Mouse (Mus musculus): ENCODE data around the gene Atp8a2. TPM values are rescaled to one million over a fixed set of nuclear protein-coding genes. Genes with fewer than 3 reads are reported as not detected.
"Not testable (repeated sequence)": the region's sequence is repeated elsewhere in the genome, so short reads cannot be mapped to it uniquely, and the experiment has no call there.

Atp8a2 gene
- total and polyA plus RNA-seq, 3 experiments, result 0.11 TPM; not detected in 2

GRCm38 (mm10) chr14:59627142-59627680 lies 569.8 kb downstream of the Atp8a2 start:
- H3K36me3 ChIP-seq (replicated peaks), result no peaks in the 10 kb centered on the region
- DNase-seq (ENCODE audit: low spot score) (no peak), ATAC-seq (ENCODE audit: extremely low read depth, insufficient number of reproducible peaks, low FRiP score, poor library complexity, severe bottlenecking) (no peak)
- peaks cover 15% of the 10 kb centered on the region for H3K9me3 ChIP-seq (replicated peaks)
- H3K27me3 ChIP-seq (ENCODE audit: insufficient read depth, low read length), result no peaks in the 10 kb centered on the region
- H3K4me3 ChIP-seq (ENCODE audit: low read depth, low read length), result no peak overlapping the region
- no peaks in the 10 kb centered on the region for H3K4me1 ChIP-seq (ENCODE audit: insufficient read depth, low read depth, low read length)
- TF ChIP-seq GATA1 (IDR thresholded peaks at IDR 0.05; ENCODE audit: borderline replicate concordance, low read length), result no peak
- no peak for TF ChIP-seq GATA2 (IDR thresholded peaks at IDR 0.05; ENCODE audit: borderline replicate concordance, low read depth, low read length)
- no peak for TF ChIP-seq POLR2AphosphoS5 (IDR thresholded peaks at IDR 0.05; ENCODE audit: insufficient replicate concordance, low read depth, low read length)
- TF ChIP-seq CTCF (IDR thresholded peaks at IDR 0.05; ENCODE audit: low read depth, low read length), result no peak
- TF ChIP-seq TAL1 (conservative IDR thresholded peaks at IDR 0.05; ENCODE audit: low read depth, low read length), result no peak

- Histone ChIP-seq H3K9me3 (replicated peaks) (peaks cover 15% of the 10 kb centered on the region), H3K36me3 (replicated peaks) (no peaks in the 10 kb centered on the region), H3K27me3 (ENCODE audit: insufficient read depth, low read length) (no peaks in the 10 kb centered on the region), H3K4me1 (ENCODE audit: insufficient read depth, low read depth, low read length) (no peaks in the 10 kb centered on the region), H3K4me3 (ENCODE audit: low read depth, low read length) (no peak overlapping the region)
- ATAC-seq (ENCODE audit: extremely low read depth, insufficient number of reproducible peaks, low FRiP score, poor library complexity, severe bottlenecking) (no peak), DNase-seq (ENCODE audit: low spot score) (no peak)
- TF ChIP-seq CTCF (IDR thresholded peaks at IDR 0.05; ENCODE audit: low read depth, low read length) (no peak), GATA2 (IDR thresholded peaks at IDR 0.05; ENCODE audit: borderline replicate concordance, low read depth, low read length) (no peak), GATA1 (IDR thresholded peaks at IDR 0.05; ENCODE audit: borderline replicate concordance, low read length) (no peak), POLR2AphosphoS5 (IDR thresholded peaks at IDR 0.05; ENCODE audit: insufficient replicate concordance, low read depth, low read length) (no peak), TAL1 (conservative IDR thresholded peaks at IDR 0.05; ENCODE audit: low read depth, low read length) (no peak)
Observed at GRCm38 (mm10) chr14:59626711-59627110, 570.3 kb downstream of the Atp8a2 start.

- Histone ChIP-seq H3K27me3 (ENCODE audit: insufficient read depth, low read length) (no peaks in the 10 kb centered on the region), H3K4me1 (ENCODE audit: insufficient read depth, low read depth, low read length) (no peaks in the 10 kb centered on the region), H3K4me3 (ENCODE audit: low read depth, low read length) (no peak overlapping the region), H3K36me3 (replicated peaks) (no peaks in the 10 kb centered on the region), H3K9me3 (replicated peaks) (peaks cover 15% of the 10 kb centered on the region)
- DNase-seq (ENCODE audit: low spot score), result no peak
- TF ChIP-seq CTCF (IDR thresholded peaks at IDR 0.05; ENCODE audit: low read depth, low read length) (no peak), TAL1 (conservative IDR thresholded peaks at IDR 0.05; ENCODE audit: low read depth, low read length) (no peak), GATA2 (IDR thresholded peaks at IDR 0.05; ENCODE audit: borderline replicate concordance, low read depth, low read length) (no peak), POLR2AphosphoS5 (IDR thresholded peaks at IDR 0.05; ENCODE audit: insufficient replicate concordance, low read depth, low read length) (no peak), GATA1 (IDR thresholded peaks at IDR 0.05; ENCODE audit: borderline replicate concordance, low read length) (no peak)
- no peak for ATAC-seq (ENCODE audit: extremely low read depth, insufficient number of reproducible peaks, low FRiP score, poor library complexity, severe bottlenecking)
Observed at GRCm38 (mm10) chr14:59625806-59626364, 571.1 kb downstream of the Atp8a2 start.

GRCm38 (mm10) chr14:59625158-59625805 lies 571.7 kb downstream of the Atp8a2 start, which contains the start of gene Shisa2:
Shisa2 (plus strand) TSS chr14:59625308.
- ATAC-seq (ENCODE audit: extremely low read depth, insufficient number of reproducible peaks, low FRiP score, poor library complexity, severe bottlenecking) (no peak), DNase-seq (ENCODE audit: low spot score) (no peak)
- Histone ChIP-seq H3K9me3 (replicated peaks) (peaks cover 15% of the 10 kb centered on the region), H3K27me3 (ENCODE audit: insufficient read depth, low read length) (no peaks in the 10 kb centered on the region), H3K36me3 (replicated peaks) (no peaks in the 10 kb centered on the region), H3K4me1 (ENCODE audit: insufficient read depth, low read depth, low read length) (no peaks in the 10 kb centered on the region), H3K4me3 (ENCODE audit: low read depth, low read length) (no peak within 1 kb of the TSS)
- TF ChIP-seq TAL1 (conservative IDR thresholded peaks at IDR 0.05; ENCODE audit: low read depth, low read length) (no peak), CTCF (IDR thresholded peaks at IDR 0.05; ENCODE audit: low read depth, low read length) (no peak), GATA1 (IDR thresholded peaks at IDR 0.05; ENCODE audit: borderline replicate concordance, low read length) (no peak), POLR2AphosphoS5 (IDR thresholded peaks at IDR 0.05; ENCODE audit: insufficient replicate concordance, low read depth, low read length) (no peak), GATA2 (IDR thresholded peaks at IDR 0.05; ENCODE audit: borderline replicate concordance, low read depth, low read length) (no peak)

- TF ChIP-seq GATA1 (IDR thresholded peaks at IDR 0.05; ENCODE audit: borderline replicate concordance, low read length) (no peak), POLR2AphosphoS5 (IDR thresholded peaks at IDR 0.05; ENCODE audit: insufficient replicate concordance, low read depth, low read length) (no peak), CTCF (IDR thresholded peaks at IDR 0.05; ENCODE audit: low read depth, low read length) (no peak), GATA2 (IDR thresholded peaks at IDR 0.05; ENCODE audit: borderline replicate concordance, low read depth, low read length) (no peak), TAL1 (conservative IDR thresholded peaks at IDR 0.05; ENCODE audit: low read depth, low read length) (no peak)
- H3K9me3 ChIP-seq (replicated peaks), result peaks cover 12% of the 10 kb centered on the region
- no peaks in the 10 kb centered on the region for H3K4me1 ChIP-seq (ENCODE audit: insufficient read depth, low read depth, low read length)
- no peaks in the 10 kb centered on the region for H3K27me3 ChIP-seq (ENCODE audit: insufficient read depth, low read length)
- H3K4me3 ChIP-seq (ENCODE audit: low read depth, low read length), result no peak overlapping the region
- H3K36me3 ChIP-seq (replicated peaks), result no peaks in the 10 kb centered on the region
- no peak for DNase-seq (ENCODE audit: low spot score)
- ATAC-seq (ENCODE audit: extremely low read depth, insufficient number of reproducible peaks, low FRiP score, poor library complexity, severe bottlenecking), result no peak
Observed at GRCm38 (mm10) chr14:59624326-59624885, 572.6 kb downstream of the Atp8a2 start.

- Histone ChIP-seq H3K36me3 (replicated peaks) (no peaks in the 10 kb centered on the region), H3K27me3 (ENCODE audit: insufficient read depth, low read length) (no peaks in the 10 kb centered on the region), H3K4me1 (ENCODE audit: insufficient read depth, low read depth, low read length) (no peaks in the 10 kb centered on the region), H3K4me3 (ENCODE audit: low read depth, low read length) (no peak overlapping the region), H3K9me3 (replicated peaks) (no peaks in the 10 kb centered on the region)
- ATAC-seq (ENCODE audit: extremely low read depth, insufficient number of reproducible peaks, low FRiP score, poor library complexity, severe bottlenecking) (no peak), DNase-seq (ENCODE audit: low spot score) (no peak)
- TF ChIP-seq GATA1 (IDR thresholded peaks at IDR 0.05; ENCODE audit: borderline replicate concordance, low read length), result no peak
- TF ChIP-seq GATA2 (IDR thresholded peaks at IDR 0.05; ENCODE audit: borderline replicate concordance, low read depth, low read length), result no peak
- no peak for TF ChIP-seq POLR2AphosphoS5 (IDR thresholded peaks at IDR 0.05; ENCODE audit: insufficient replicate concordance, low read depth, low read length)
- TF ChIP-seq CTCF (IDR thresholded peaks at IDR 0.05; ENCODE audit: low read depth, low read length), result no peak
- TF ChIP-seq TAL1 (conservative IDR thresholded peaks at IDR 0.05; ENCODE audit: low read depth, low read length), result no peak
Observed at GRCm38 (mm10) chr14:59616802-59617201, 580.2 kb downstream of the Atp8a2 start.

- H3K9me3 ChIP-seq (replicated peaks); H3K4me3 ChIP-seq (ENCODE audit: low read depth, low read length); H3K4me1 ChIP-seq (ENCODE audit: insufficient read depth, low read depth, low read length); H3K27me3 ChIP-seq (ENCODE audit: insufficient read depth, low read length); H3K36me3 ChIP-seq (replicated peaks); ATAC-seq (ENCODE audit: extremely low read depth, insufficient number of reproducible peaks, low FRiP score, poor library complexity, severe bottlenecking); DNase-seq (ENCODE audit: low spot score): not testable (repeated sequence)
Observed at GRCm38 (mm10) chr14:59614149-59614548, 582.8 kb downstream of the Atp8a2 start.
